24 mouse cellular contexts compared by ENCODE assay signal in genomic region chr8:116283990-116284389, GRCm38 (mm10).
A peak's percentile ranks its signal among the peaks of the same experiment; 100 is the strongest.
DNase-seq lines count a peak whose midpoint lies in the region; ATAC-seq lines count a peak whose summit lies in the region.
"Had no signal": no experiment of that assay in that cellular context is flagged by ENCODE, and none has a peak within 500 bp of the region (broad histone marks: within the 10 kb centered on the region; RNA-seq: fewer than 3 reads in every experiment).

No protein-coding gene starts in this region.

- H3K27ac ChIP-seq in kidney, embryonic 15.5 days = no peak overlapping the region
- H3K27ac ChIP-seq: embryonic facial prominence, embryonic 12.5 days; hindbrain, embryonic 15.5 days; intestine, embryonic 15.5 days; kidney, postnatal 0 days; left cerebral cortex, adult 2 months; limb, embryonic 15.5 days had no signal

- H3K4me2 ChIP-seq in kidney, embryonic 15.5 days = no peak overlapping the region
- H3K4me2 ChIP-seq: embryonic facial prominence, embryonic 12.5 days; hindbrain, embryonic 15.5 days; intestine, embryonic 15.5 days; limb, embryonic 15.5 days had no signal

- WGBS in kidney, embryonic 15.5 days = 17% methylated on average over 2 of the region's 3 CpGs

- no peaks in the 10 kb centered on the region for H3K9me3 ChIP-seq in kidney, embryonic 15.5 days (replicated peaks)
- H3K9me3 ChIP-seq: embryonic facial prominence, embryonic 12.5 days; hindbrain, embryonic 15.5 days; intestine, embryonic 15.5 days; limb, embryonic 15.5 days had no signal

- DNase-seq in gastrocnemius, adult 8-10 months (ENCODE audit: low spot score in 2 of 2) = peak; percentile 8 to 10
- no peak for DNase-seq in gastrocnemius, postnatal 25 days
- DNase-seq in kidney, adult 9 months = peak; percentile 54
- peak; percentile 3 for DNase-seq in lung, postnatal 10 days
- no peak for DNase-seq in lung, postnatal 4 days
- no peak for DNase-seq in frontal cortex, postnatal 14 days (ENCODE audit: low spot score in 2 of 2)
- DNase-seq: adrenal gland, postnatal 25 days; cerebellum, adult 8-10 months; cerebellum, postnatal 36 days; forebrain, postnatal 0 days; heart, adult 18-20 months; layer of hippocampus, adult 9-11 months; left cerebral cortex, postnatal 4 days; midbrain, embryonic 14.5 days; right cerebral cortex, postnatal 25 days; thymus, postnatal 25 days had no signal

- no peak overlapping the region for H3K4me3 ChIP-seq in kidney, embryonic 15.5 days (replicated peaks)
- H3K4me3 ChIP-seq: embryonic facial prominence, embryonic 12.5 days; hindbrain, embryonic 15.5 days; intestine, embryonic 15.5 days; left cerebral cortex, adult 2 months; limb, embryonic 15.5 days had no signal

- 0 out of 2 replicates have a peak, but pooled peaks cover 3% of the 10 kb centered on the region for H3K27me3 ChIP-seq in kidney, embryonic 15.5 days
- H3K27me3 ChIP-seq: embryonic facial prominence, embryonic 12.5 days; hindbrain, embryonic 15.5 days; intestine, embryonic 15.5 days; limb, embryonic 15.5 days had no signal

- H3K4me1 ChIP-seq in kidney, embryonic 15.5 days = no peaks in the 10 kb centered on the region
- H3K4me1 ChIP-seq: embryonic facial prominence, embryonic 12.5 days; hindbrain, embryonic 15.5 days; intestine, embryonic 15.5 days; limb, embryonic 15.5 days had no signal

- no peak for ATAC-seq in kidney, embryonic 15.5 days (replicated peaks; ENCODE audit: low FRiP score)
- ATAC-seq in CD4-positive, CD25-positive, alpha-beta regulatory T cell, adult 4 months = no peak
- ATAC-seq: forebrain, postnatal 0 days; intestine, embryonic 15.5 days had no signal

- H3K9ac ChIP-seq in kidney, embryonic 15.5 days = no peak overlapping the region
- H3K9ac ChIP-seq: embryonic facial prominence, embryonic 12.5 days; forebrain, postnatal 0 days; hindbrain, embryonic 15.5 days; intestine, embryonic 15.5 days; limb, embryonic 15.5 days had no signal

- no peaks in the 10 kb centered on the region for H3K36me3 ChIP-seq in kidney, embryonic 15.5 days
- H3K36me3 ChIP-seq: embryonic facial prominence, embryonic 12.5 days; hindbrain, embryonic 15.5 days; intestine, embryonic 15.5 days; limb, embryonic 15.5 days had no signal

Comparison
In these comparisons a context has a peak if more than half of its experiments do, and no peak if none do; other contexts are left out.
1. DNase-seq: peak in gastrocnemius, adult 8-10 months (2 of 2), kidney, adult 9 months (single experiment) and lung, postnatal 10 days (single experiment); none in gastrocnemius, postnatal 25 days (single experiment), lung, postnatal 4 days (0 of 2) and frontal cortex, postnatal 14 days (0 of 2).